Mouse (Mus musculus) embryonic stem cell, embryonic (primary cell): ENCODE data around the gene Ebf1.

Experiments
- CTCF ChIA-PET, 4 experiments: fragments of 300-600 bp in 2 of 4; fragments of 350-600 bp in 2 of 4; sonication (Branson Sonifier 250); formaldehyde crosslinking; loops; one replicate each; lab custom pipeline; 2022; ENCODE audit warnings: inconsistent platforms in 2 of 4; lab: Charles Lee
- POLR2A ChIA-PET, 4 experiments: fragments of 300-600 bp in 2 of 4; fragments of 350-600 bp in 2 of 4; sonication (Branson Sonifier 250); formaldehyde crosslinking; loops; one replicate each; lab custom pipeline; 2022; ENCODE audit warnings: antibody characterized with exemption in 4 of 4, inconsistent platforms in 1 of 4; lab: Charles Lee

Gene Ebf1

DNA sequence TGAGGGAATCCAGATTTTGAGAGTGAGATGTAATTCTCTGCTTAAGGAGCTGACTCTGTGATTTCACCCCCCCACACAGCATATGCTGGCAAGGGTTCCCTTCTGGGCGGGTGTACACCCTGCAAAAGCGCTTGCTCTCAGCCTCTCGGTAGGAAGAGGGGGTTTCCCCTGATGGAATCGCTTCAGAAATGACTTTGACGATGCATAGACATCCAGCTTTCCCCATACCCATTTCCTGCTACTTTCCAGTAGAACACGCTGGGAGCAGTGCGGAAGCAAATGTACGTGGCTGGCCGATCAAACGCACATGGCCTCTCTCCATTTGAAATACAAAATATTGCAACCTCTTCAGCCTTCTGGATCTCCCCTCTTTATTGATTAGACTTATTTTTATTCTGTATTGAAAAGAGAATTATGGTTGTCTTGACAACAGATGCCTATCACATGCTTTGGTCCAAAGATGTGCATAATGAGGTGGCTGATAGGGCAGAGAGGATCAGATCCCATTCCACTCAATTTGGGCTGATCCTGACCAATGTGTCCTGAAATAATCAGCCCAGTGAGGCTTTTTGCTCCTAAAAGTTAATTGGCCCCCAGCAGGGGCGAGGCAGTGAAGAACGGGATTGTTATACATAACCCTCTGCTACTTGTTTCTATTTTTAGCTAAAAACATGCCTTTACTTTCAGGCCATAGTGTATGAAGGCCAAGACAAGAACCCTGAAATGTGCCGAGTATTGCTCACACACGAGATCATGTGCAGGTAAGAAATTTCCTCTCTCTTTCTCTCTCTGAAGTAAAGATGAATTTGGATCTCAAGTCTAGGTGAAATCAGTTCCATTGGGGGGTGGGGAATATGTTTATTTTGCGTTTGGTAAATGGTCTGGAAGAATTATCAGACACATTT is 15.2 kb downstream of the Ebf1 start:
- POLR2A ChIA-PET: interaction anchor here in 2 of 4 experiments (0.7 to 1.8 kb wide), 3 partner anchors 10 to 51 kb away, joined by 3 to 5 read pairs (median 3); no protein-coding TSS in a partner anchor
- CTCF ChIA-PET: interaction anchor here in 1 of 4 experiments (0.6 kb wide), 1 partner anchor 20 kb away, joined by 5 read pairs; no protein-coding TSS in a partner anchor

DNA sequence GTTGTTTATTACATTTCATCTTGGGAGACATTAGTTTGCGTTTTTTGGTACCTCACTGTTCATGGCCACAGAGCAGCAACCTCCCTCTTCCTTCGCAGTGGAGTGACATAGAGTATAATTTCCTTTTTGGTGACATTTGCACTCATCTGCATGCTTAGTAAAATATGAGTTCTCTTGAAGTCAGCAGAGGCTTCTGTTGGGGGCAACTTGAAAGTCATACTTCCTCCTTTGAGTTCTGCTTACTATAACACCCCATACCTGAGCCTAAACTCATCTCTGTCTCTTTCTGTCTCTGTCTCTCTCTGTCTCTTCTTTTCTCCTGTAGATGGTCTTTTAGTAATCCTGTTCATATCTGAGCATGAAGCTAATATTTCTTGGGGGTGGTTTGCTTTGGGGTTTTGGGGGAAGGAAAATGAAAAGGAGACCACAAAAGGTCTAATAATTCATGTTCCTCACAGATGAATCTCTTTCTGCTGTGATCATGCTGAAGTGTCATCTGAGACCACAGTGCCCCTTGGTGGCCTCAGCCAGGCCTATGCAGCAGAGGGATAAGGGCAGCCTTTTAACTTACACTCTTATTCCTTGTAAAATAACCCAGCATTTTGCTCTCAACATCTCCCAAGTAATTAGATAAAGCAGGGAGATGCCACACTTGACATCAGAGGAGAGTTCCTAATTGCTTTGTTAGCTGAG is 16.0 kb downstream of the Ebf1 start:
- CTCF ChIA-PET: no interaction called here
- POLR2A ChIA-PET: interaction anchor here in 1 of 4 experiments (0.7 to 1.8 kb wide), 2 partner anchors 10 kb away, joined by 3 to 5 read pairs; no protein-coding TSS in a partner anchor

DNA sequence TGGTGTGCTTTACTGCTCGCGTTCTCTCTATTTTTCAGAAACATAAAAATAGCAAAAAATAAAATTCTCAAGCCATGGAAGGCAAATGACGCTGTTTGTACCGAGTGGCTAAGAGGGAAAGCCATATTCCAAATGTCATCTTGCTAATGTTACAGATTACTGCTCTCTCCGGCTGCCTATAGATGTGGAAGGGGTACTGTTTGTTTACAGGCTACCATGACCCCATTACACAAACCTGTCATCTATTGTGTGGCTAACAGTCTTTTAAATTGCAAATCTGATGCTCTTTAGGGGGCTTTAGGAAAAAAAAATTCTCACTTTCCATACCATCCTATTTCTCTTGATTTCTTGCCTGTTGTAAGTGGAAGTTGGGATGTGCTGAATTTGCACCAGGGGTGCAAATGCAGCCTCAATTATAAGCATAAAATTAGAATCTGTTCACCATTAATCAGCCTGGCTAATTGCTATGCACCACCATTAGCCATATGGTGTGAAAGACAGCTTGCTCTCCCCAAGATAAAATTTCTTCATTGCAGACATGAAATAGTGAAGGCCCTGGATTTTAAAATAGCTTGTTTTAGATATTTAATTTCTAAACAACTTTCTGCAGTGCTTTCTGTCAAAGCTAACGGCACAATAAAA is 17.6 kb downstream of the Ebf1 start:
- CTCF ChIA-PET: no interaction called here
- POLR2A ChIA-PET: interaction anchor here in 1 of 4 experiments (1.3 to 1.4 kb wide), 2 partner anchors 9 to 17 kb away, joined by 3 to 5 read pairs; partner anchors contain the start of gene Ebf1

DNA sequence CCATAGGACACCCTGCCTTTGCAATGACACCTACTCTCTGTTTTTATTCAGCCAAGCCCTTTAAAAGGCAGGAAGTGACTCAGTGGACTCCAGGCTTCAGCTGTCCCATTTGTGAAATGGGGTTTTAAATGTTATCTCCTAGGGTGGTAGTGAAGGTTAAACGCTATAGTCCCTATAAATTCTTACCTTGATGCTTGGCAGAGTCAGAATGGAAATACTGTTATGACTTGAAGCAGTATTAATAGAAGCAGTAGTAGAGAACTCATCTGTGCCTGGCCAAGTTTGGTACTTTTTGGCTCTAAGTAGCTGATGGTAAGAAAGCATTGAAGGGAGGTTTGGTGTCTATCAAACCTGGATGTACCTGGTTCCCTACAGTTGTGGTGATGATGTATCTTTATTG is 19.1 kb downstream of the Ebf1 start:
- CTCF ChIA-PET: no interaction called here
- POLR2A ChIA-PET: no interaction called here

DNA sequence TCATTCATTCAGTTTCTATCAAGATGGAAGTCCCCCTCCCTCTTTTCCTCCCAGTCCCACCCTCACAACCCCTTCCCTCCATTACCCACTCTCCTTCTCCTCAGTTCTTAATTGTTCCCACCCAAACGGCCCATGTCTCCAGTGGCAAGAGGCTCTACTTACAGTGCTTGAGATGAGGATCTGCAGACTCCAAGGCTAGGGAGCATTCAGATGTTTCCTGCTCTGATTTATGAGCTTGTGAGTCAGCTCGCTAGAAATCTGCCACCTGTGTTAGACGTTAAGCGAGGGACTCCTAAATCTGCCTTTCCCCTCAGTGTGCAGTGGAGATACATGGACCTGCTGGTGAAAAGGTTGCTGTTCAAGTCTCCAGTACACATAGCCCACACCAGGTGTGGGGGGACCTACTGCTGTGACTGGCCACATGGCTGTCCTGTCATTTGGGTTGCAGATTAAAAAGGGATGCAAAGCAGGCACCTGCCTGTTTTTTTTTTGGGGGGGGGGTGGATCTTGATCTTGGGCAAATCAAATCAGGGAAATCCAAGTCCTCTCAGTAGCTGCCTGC is 21.2 kb downstream of the Ebf1 start:
- POLR2A ChIA-PET: interaction anchor here in 1 of 4 experiments (0.6 kb wide), 1 partner anchor 72 kb away, joined by 3 read pairs; no protein-coding TSS in a partner anchor

DNA sequence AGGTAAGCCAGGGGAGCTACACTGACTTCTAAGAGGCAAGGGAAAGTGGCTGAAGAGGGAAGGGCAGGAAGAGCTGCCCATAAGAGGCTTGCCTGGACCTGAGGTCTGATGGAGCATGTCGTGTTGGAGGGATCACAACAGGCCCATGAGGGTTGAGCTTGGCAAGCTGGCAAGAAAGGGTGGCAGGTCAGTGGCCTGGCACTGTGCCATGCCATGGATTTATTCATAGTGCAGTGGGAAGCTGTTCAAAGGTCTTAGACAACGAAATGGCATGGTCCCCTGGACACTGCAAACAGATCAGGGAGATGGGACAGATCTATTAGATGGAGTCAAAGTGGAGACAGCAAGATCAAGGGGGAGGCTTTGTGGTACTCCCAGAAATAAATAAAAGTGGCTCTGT is 24.4 kb downstream of the Ebf1 start:
- POLR2A ChIA-PET: interaction anchor here in 1 of 4 experiments (0.5 to 1.1 kb wide), 5 partner anchors 8 to 251 kb away, joined by 3 to 5 read pairs (median 3); no protein-coding TSS in a partner anchor
- CTCF ChIA-PET: interaction anchor here in 1 of 4 experiments (0.7 kb wide), 1 partner anchor 1473 kb away, joined by 3 read pairs; no protein-coding TSS in a partner anchor

More for the DNA sequence above, 21.2 kb downstream of the Ebf1 start:
- CTCF ChIA-PET: no interaction called here

DNA sequence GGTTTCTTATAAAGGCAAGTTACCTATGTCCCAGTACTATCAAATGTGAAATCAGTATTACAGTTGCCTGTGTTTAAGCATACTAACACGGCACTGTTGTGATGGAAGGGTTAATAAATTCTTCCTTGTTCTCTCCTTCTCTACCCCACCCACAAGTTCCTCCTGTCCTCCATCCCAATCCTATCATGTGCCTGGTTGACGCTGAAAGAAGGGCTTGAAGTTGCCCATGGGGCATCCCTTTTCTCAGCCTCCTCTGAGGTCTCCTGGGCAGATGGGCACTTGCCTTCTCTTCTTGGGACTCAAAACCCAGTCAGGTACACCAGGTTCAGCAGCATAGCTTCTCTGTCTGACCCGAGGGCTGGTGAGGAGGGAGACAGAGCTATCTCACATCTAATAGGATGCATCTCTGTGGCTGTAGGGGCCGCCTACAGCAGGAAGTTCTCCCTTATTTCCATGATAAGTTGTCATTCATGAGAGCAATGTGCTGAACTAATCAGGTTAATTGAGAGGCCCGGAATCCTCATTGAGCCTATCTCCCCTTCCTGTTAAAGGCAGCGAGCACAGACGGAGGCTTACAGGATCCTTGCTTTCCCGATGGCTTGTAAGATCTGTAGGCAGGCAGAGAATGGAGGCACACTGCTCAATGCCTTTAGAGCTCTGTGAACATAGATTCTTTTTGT is 37.4 kb downstream of the Ebf1 start:
- CTCF ChIA-PET: interaction anchor here in 1 of 4 experiments (0.5 kb wide), 1 partner anchor 1161 kb away, joined by 5 read pairs; no protein-coding TSS in a partner anchor
- POLR2A ChIA-PET: no interaction called here

DNA sequence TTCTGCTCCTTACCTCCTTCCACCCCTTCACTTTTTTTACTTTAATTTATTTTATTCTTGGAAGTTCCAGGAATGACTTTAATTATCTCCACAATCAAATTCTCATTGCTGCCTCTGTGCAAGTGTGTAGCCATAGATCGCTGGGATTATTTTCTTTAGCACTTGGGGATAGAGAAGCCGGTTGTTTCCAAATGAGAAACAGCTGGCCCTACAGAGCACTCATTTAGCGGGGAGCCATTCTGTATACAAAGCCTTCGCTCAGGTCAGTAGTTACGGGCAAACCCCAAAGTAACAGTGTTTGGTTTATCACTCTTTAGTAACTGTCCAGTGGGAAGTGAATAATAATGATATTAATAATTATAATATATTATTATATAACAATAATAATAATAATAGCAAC is 38.4 kb downstream of the Ebf1 start:
- POLR2A ChIA-PET: no interaction called here

DNA sequence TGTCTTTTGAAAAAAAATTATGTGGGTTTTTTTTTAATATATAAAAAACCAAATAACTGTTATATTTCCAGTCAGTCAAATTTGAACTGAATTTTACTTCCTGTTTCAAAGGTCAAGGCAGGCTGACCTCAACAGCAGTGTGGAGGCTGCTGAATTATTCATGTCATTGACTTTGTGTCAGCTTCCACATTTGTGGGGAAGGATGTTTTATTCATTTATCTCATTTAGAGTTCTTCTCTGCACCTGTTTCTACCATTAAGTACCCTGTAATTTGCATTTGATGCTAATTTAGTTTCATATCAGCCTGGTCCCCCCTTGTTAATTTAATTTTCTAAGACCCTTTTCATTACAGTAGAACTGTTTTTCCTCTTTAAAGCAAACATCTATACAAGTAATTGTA is 39.8 kb downstream of the Ebf1 start:
- ChIA-PET POLR2A (no interaction called here), CTCF (no interaction called here)

More for the DNA sequence above, 38.4 kb downstream of the Ebf1 start:
- CTCF ChIA-PET: no interaction called here

DNA sequence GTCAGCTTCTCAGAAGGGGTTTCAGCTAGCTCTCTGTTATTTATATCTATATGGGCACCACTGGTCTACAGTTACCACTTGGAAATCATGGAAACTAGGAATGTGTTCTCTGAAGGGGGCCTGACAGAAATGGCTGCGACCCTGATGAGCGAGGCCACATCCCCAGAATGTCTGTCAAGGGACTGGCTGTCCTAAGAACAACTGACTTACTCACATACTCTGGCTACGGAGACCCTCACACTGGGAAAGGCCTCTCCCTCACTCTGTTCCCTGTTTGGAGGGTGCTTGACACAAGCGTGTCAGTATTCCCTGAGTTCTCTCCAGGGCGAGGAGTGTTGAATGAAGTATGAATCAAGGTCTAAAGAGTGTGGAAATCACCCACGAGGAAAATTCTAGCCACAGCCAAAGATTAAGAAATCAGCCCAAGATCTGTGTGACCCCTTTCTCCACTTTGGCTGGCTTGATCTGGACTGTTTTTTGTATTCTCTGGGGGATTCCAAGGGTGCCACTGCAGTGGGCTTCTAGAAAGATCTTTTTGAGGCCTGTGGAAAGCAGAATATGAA is 40.8 kb downstream of the Ebf1 start:
- ChIA-PET CTCF (interaction anchor here in 1 of 4 experiments (0.7 kb wide), 1 partner anchor 1617 kb away, joined by 3 read pairs; no protein-coding TSS in a partner anchor), POLR2A (no interaction called here)

DNA sequence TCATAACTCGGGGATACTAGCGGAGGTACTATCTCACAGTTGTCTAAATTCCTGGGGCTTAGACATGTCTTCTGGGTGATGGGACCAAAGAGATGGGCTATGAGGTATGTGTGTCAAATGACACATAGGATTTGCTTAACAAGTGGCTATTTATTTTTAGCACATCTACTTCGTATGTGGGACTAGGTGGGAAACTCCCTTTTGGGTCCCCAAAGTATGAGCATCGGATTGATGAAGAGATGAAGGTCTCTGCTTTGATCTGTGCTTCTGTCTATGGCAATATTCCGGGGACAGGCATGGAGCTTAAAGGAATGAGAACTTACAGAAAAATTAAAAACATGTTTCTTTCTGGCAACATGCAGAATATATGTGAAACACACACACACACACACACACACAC is 44.8 kb downstream of the Ebf1 start:
- CTCF ChIA-PET: interaction anchor here in 1 of 4 experiments (0.6 kb wide), 1 partner anchor 551 kb away, joined by 3 read pairs; no protein-coding TSS in a partner anchor
- POLR2A ChIA-PET: interaction anchor here in 1 of 4 experiments (0.6 kb wide), 1 partner anchor 405 kb away, joined by 4 read pairs; no protein-coding TSS in a partner anchor

DNA sequence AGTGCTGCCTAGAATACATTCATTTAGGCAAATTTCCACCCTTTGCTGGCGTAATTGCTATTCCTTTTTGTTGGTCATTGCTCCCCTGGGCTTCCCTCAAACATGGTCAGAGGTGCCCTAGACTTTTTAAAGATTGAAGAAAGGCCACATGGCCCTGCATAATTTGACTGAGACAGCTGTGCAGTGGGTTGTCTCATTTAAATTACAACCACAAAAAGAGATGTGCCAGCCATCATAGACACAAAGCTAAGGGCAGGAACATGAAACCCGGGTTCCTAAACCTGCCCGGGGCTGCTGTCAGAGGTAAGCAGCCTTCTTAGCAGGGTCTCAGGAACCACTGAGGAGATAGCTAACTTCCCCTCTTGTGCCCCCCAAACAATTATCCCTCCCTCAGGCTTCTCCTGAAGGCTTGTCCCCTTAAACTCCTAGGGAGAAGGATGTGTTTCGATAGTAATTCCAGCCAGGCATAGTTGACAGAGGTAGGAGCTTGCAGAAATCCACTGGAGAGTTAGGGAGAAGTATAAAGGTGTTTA is 46.6 kb downstream of the Ebf1 start:
- CTCF ChIA-PET: no interaction called here
- POLR2A ChIA-PET: no interaction called here

DNA sequence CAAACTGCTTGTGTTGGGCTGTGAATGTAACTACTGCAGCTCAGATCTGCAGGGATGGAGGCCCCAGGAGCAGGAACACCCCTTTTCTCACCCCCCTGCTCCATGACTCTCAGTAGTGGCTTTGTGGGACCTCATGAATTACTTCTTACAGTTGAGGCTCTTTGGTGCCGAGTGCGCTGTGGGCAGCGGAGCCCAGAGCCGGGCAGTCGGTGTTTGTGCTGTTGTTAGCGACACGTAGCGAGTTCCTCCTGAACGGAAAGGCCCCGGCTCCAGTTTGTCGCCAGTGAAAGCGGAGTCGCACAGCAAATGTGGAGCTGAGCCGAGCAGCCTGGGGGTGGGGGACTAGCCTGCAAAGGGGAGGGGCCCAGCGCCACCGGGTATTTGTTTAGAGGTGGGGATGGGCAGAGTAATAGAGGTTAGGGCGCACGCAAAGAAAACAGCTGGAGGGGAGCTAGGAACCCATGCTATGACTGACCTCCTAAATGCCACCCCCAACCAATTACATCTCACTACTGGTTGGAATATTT is 48.1 kb downstream of the Ebf1 start:
- CTCF ChIA-PET: interaction anchor here in 1 of 4 experiments (0.6 kb wide), 1 partner anchor 198 kb away, joined by 3 read pairs; no protein-coding TSS in a partner anchor
- POLR2A ChIA-PET: interaction anchor here in 1 of 4 experiments (0.6 kb wide), 1 partner anchor 48 kb away, joined by 3 read pairs; the partner anchor contains the start of gene Ebf1

DNA sequence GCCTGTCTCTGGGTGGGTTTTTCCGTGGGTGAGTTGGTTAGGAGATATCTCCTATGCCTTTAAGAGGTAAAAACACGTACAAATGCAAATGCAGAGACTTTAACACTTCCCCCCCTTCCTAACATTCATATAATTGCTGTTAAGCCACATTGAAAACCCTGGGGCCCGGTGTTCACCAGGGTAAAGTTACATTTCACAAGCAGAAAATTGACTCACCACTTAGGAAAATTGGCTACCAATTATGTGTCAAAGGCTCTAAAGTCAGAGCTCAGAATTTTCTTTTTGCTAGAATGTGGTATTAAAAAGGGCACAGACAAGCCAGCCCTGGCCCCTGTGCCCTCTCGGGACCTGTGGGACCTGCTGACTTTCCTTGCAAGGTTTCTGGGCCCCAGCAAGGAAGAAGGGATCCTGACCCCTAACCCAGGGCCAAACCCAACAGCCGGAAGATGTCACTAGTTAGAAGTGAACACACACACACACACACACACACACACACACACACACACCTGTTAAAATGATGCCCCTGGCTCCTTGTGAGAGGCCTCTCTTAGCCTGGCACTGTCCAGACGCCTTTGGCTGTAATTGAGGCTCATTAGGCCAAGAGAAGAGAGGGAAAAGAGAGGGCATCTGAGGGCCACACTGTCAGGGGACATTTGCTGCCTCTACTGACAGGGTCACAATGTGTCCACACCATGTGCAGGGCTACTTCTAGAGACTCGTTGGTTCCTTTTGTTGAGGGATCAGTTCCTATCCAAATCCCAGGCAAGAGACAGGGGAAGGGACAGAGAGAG is 48.8 kb downstream of the Ebf1 start:
- ChIA-PET CTCF (no interaction called here), POLR2A (interaction anchor here in 1 of 4 experiments (0.6 kb wide), 1 partner anchor 49 kb away, joined by 3 read pairs; the partner anchor contains the start of gene Ebf1)

DNA sequence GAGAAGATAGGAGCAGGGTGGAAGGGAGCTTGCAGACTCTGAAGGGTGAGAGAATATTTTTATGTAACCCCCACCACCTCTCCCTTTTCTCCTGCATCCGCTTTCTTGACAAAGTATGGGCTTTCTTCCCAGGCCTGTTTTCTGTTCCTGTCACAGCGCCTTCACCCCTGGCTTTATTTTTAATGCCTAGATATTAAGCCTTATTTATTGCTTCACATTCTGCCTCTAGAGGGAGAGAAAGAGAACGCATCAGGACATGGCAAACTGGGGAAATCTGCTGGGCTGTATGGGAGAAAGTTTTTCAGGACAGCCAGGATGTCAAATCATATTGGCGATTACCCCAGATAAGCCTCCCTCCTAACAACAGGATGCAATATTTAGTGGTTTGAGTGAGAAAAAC is 49.6 kb downstream of the Ebf1 start:
- CTCF ChIA-PET: no interaction called here

DNA sequence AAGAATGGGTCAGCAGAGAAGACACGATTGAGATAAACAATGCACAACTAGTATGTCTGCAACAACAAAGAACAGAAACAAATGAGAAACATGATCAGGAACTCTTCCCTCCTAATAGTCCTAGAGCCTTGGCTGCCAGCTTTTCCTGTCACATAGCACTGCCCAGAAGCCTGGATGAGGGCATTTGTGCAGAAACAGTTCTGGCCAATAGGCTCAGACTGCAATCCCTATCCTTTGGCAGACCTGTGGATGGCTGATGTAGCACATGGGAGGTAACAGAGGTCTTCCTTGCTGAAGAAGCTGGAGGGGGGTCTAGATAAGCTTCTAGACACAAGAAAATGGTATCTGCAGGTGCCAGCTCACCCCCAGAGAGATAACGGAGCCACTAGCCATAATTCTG is 64.2 kb downstream of the Ebf1 start:
- ChIA-PET CTCF (no interaction called here), POLR2A (interaction anchor here in 1 of 4 experiments (0.7 to 1.4 kb wide), 2 partner anchors 12 to 864 kb away, joined by 4 to 5 read pairs; no protein-coding TSS in a partner anchor)

More for the DNA sequence above, 49.6 kb downstream of the Ebf1 start:
- POLR2A ChIA-PET: interaction anchor here in 1 of 4 experiments (0.6 kb wide), 1 partner anchor 15 kb away, joined by 3 read pairs; no protein-coding TSS in a partner anchor
